Mouse (Mus musculus) 3134 (cell line): Measurements from ENCODE around the gene Gm10260.

Experiments
- DNase-seq: peaks from one replicate; pipeline ENCODE4 v3.0.0-alpha.2; 2011; ENCODE audit warnings: low spot score; ENCODE audit not compliant: insufficient read length; ENCODE audit errors: extremely low read depth

Gm10260 gene

DNA sequence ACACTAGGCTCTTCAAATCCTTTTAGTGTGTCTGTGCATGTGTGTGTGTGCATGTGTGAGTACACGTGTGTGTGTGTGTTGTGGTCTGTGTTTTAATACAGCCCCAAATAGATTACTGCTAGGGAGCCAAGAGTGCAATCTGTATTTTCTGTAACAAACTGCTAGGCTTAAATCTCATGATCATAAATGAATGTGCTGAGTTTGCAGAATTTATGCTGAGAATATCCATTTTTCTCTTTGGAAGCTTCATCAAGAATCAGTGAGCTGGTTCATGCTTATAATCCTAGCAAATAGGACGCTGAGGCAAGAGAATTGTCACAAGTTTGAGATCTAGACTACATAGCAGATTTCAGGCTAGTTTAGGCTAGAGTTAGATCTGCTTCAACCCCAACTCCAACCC, 48.9 kb downstream of the Gm10260 start:
- DNase-seq, result no peak
